Mouse (Mus musculus) embryonic facial prominence, embryonic 11.5 days (tissue): ENCODE results near the gene Ankrd44. TPM values are rescaled to one million over a fixed set of nuclear protein-coding genes. Genes with fewer than 3 reads are reported as not detected.

Source experiments
- ATAC-seq: fragments of 200-750 bp; cut with Nextera tagmentation; replicated peaks from 2 replicates; pipeline ENCODE4 v1.8.0; 2017; ENCODE audit warnings: low read depth; ENCODE audit not compliant: insufficient number of reproducible peaks, low FRiP score, low TSS enrichment
- DNase-seq: peaks from one replicate; pipeline ENCODE4 v3.0.0-alpha.2; 2015; ENCODE audit warnings: low spot score
- H3K27ac ChIP-seq: fragments of 300-500 bp; sonication (generic); replicated peaks from 2 replicates; pipeline ENCODE4 v1.5.1; 2014; ENCODE audit warnings: mild to moderate bottlenecking, low read depth, low read length, control low read depth
- H3K27me3 ChIP-seq: fragments of 300-500 bp; sonication (generic); 2 replicates; pipeline ENCODE4 v1.6.1; 2014; ENCODE audit warnings: mild to moderate bottlenecking, low read length, moderate library complexity, mixed read lengths; ENCODE audit not compliant: control insufficient read depth, insufficient read depth
- H3K36me3 ChIP-seq: fragments of 300-500 bp; sonication (generic); replicated peaks from 2 replicates; pipeline ENCODE4 v1.6.1; 2014; ENCODE audit warnings: low read depth, mild to moderate bottlenecking, low read length, moderate library complexity, mixed read lengths; ENCODE audit not compliant: control insufficient read depth, insufficient read depth
- H3K4me1 ChIP-seq: fragments of 300-500 bp; sonication (generic); 2 replicates; pipeline ENCODE4 v1.6.1; 2014; ENCODE audit warnings: low read length, mixed read lengths; ENCODE audit not compliant: control insufficient read depth, insufficient read depth
- H3K4me2 ChIP-seq: fragments of 300-500 bp; sonication (generic); 2 replicates; pipeline ENCODE4 v1.6.1; 2014; ENCODE audit warnings: low read depth, mild to moderate bottlenecking, control low read depth, low read length, moderate library complexity
- H3K4me3 ChIP-seq: fragments of 300-500 bp; sonication (generic); 2 replicates; pipeline ENCODE4 v1.5.1; 2014; ENCODE audit warnings: low read depth, low read length, control low read depth
- H3K9ac ChIP-seq: fragments of 300-500 bp; sonication (generic); replicated peaks from 2 replicates; pipeline ENCODE4 v1.6.1; 2014; ENCODE audit warnings: mild to moderate bottlenecking, control low read depth, low read length
- H3K9me3 ChIP-seq: fragments of 300-500 bp; sonication (generic); replicated peaks from 2 replicates; pipeline ENCODE4 v1.6.1; 2016; ENCODE audit warnings: mild to moderate bottlenecking, low read length, inconsistent platforms, mixed read lengths; ENCODE audit not compliant: control insufficient read depth
- WGBS: fragments of 180-500 bp; shearing (Covaris S2); extraction: QIAGEN DNeasy Blood & Tissue Kit; methylation state at CpG from one replicate; pipeline ENCODE4 v1.1.7; 2014; 5-methylcytosine and 5-hydroxymethylcytosine counted together
- polyA plus RNA-seq: library from polyadenylated mRNA; unstranded; fragments of >200 nt; fragmentation: Nextera tagmentation; extraction: Ambion mirVana; gene quantifications from 2 replicates; pipeline ENCODE4 v1.2.1, GENCODE M21; 2014

Ankrd44 gene
- polyA plus RNA-seq, 1 experiment from 2014 or later = 24.4 TPM

- no peak overlapping the region for H3K9ac ChIP-seq
- 47% methylated on average over 8 of the region's 8 CpGs for WGBS
- H3K9me3 ChIP-seq = no peaks in the 10 kb centered on the region
- no peak overlapping the region for H3K4me2 ChIP-seq
- no peaks in the 10 kb centered on the region for H3K4me1 ChIP-seq
- H3K27me3 ChIP-seq = no peaks in the 10 kb centered on the region
- no peaks in the 10 kb centered on the region for H3K36me3 ChIP-seq
- no peak overlapping the region for H3K27ac ChIP-seq
- DNase-seq (no peak), ATAC-seq (no peak)
- H3K4me3 ChIP-seq = no peak overlapping the region
Observed at GRCm38 (mm10) chr1:54930670-54931200, 4.5 kb upstream of the Ankrd44 start.

GRCm38 (mm10) chr1:54925451-54925934, 694 bp downstream of the Ankrd44 start:
- no peaks in the 10 kb centered on the region for H3K36me3 ChIP-seq
- ATAC-seq (no peak), DNase-seq (peak; percentile 54)
- peak overlapping the region; percentile 94 for H3K9ac ChIP-seq
- no peaks in the 10 kb centered on the region for H3K9me3 ChIP-seq
- no peaks in the 10 kb centered on the region for H3K27me3 ChIP-seq
- peak overlapping the region; percentile 83 for H3K4me3 ChIP-seq
- H3K4me1 ChIP-seq = no peaks in the 10 kb centered on the region
- under 1% methylated on average over 30 of the region's 30 CpGs for WGBS
- peak overlapping the region; percentile 82 for H3K27ac ChIP-seq
- H3K4me2 ChIP-seq = peak overlapping the region; percentile 88

GRCm38 (mm10) chr1:54924760-54925159, 1.4 kb downstream of the Ankrd44 start:
- H3K27ac ChIP-seq = no peak overlapping the region
- peak overlapping the region; percentile 83 for H3K4me3 ChIP-seq
- DNase-seq (no peak), ATAC-seq (no peak)
- 43% methylated on average over 7 of the region's 7 CpGs for WGBS
- peak overlapping the region; percentile 88 for H3K4me2 ChIP-seq
- H3K4me1 ChIP-seq = no peaks in the 10 kb centered on the region
- no peaks in the 10 kb centered on the region for H3K9me3 ChIP-seq
- no peaks in the 10 kb centered on the region for H3K36me3 ChIP-seq
- no peaks in the 10 kb centered on the region for H3K27me3 ChIP-seq
- H3K9ac ChIP-seq = peak overlapping the region; percentile 94

DNA sequence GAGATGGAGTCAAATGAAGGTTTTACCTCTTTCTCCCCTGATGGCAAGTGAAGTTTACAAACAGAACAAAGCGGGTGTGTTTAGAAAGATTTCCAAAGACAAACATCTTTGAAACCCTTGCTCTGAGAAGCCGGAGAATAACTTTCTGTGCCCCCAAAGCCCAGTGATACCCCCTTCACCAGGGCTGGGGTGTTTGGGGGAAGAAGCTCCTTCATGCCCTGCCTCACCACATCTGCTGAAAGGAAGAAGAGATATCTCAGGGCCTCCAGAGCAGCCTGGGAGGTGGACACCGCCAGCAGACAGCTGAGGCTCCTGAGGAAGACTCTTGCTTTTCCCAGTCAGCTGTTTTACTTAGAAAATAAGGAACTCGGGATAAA, 1.9 kb downstream of the Ankrd44 start:
- 69% methylated on average over 4 of the region's 4 CpGs for WGBS
- DNase-seq (no peak), ATAC-seq (no peak)
- H3K4me1 ChIP-seq = no peaks in the 10 kb centered on the region
- no peak overlapping the region for H3K27ac ChIP-seq
- peak overlapping the region; percentile 26; the same call in 1 of the 2 replicates for H3K9ac ChIP-seq
- no peaks in the 10 kb centered on the region for H3K27me3 ChIP-seq
- no peaks in the 10 kb centered on the region for H3K36me3 ChIP-seq
- H3K4me3 ChIP-seq = no peak overlapping the region
- no peaks in the 10 kb centered on the region for H3K9me3 ChIP-seq
- H3K4me2 ChIP-seq = peak overlapping the region; percentile 88

- peak overlapping the region; percentile 88; the same call in 1 of the 2 replicates for H3K4me2 ChIP-seq
- DNase-seq (no peak), ATAC-seq (no peak)
- no peaks in the 10 kb centered on the region for H3K36me3 ChIP-seq
- H3K9ac ChIP-seq = no peak overlapping the region
- no peaks in the 10 kb centered on the region for H3K27me3 ChIP-seq
- WGBS = 84% methylated on average over 6 of the region's 6 CpGs
- H3K4me3 ChIP-seq = no peak overlapping the region
- no peaks in the 10 kb centered on the region for H3K9me3 ChIP-seq
- H3K4me1 ChIP-seq = no peaks in the 10 kb centered on the region
- H3K27ac ChIP-seq = no peak overlapping the region
Observed at GRCm38 (mm10) chr1:54923366-54924308, 2.5 kb downstream of the Ankrd44 start.

- ATAC-seq = no peak
- H3K36me3 ChIP-seq = no peaks in the 10 kb centered on the region
- H3K9me3 ChIP-seq = no peaks in the 10 kb centered on the region
- 83% methylated on average over 8 of the region's 8 CpGs for WGBS
- H3K9ac ChIP-seq = no peak overlapping the region
- no peak for DNase-seq
- no peaks in the 10 kb centered on the region for H3K27me3 ChIP-seq
- no peak overlapping the region for H3K4me3 ChIP-seq
- no peaks in the 10 kb centered on the region for H3K4me1 ChIP-seq
- no peak overlapping the region for H3K27ac ChIP-seq
- H3K4me2 ChIP-seq = no peak overlapping the region
Observed at GRCm38 (mm10) chr1:54922707-54923106, 3.5 kb downstream of the Ankrd44 start.

DNA sequence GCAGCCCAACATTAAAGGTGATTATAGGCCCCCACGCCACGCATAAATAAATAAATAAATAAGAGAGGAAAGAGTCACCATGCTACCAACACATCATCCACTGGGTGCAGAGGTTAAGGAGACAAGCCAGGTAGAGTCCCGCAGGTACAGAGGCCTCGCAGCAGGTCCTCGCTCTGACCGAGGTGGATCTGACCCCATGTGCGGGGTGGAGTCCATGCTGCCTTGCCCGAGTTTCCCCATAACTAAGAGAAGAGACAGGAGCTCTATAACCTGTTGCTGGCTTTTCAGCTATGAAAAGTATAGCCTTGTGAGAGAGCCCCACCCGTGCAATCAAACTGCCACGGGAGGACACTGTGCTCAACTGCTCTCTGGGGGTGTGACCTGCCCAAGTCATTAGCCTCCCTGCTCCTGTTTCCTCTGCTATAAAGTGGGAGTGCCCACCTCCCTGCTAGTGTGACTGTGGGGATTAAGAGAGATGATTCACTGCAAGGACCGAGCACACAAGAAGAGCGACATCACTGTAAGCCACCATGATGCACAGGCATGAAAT, 4.1 kb downstream of the Ankrd44 start:
- ATAC-seq (no peak), DNase-seq (no peak)
- WGBS = 78% methylated on average over 12 of the region's 12 CpGs
- Histone ChIP-seq H3K9ac (no peak overlapping the region), H3K27ac (no peak overlapping the region), H3K4me1 (no peaks in the 10 kb centered on the region), H3K27me3 (no peaks in the 10 kb centered on the region), H3K4me2 (no peak overlapping the region), H3K36me3 (no peaks in the 10 kb centered on the region), H3K9me3 (no peaks in the 10 kb centered on the region), H3K4me3 (no peak overlapping the region)

GRCm38 (mm10) chr1:54920132-54920531, 6.1 kb downstream of the Ankrd44 start:
- Histone ChIP-seq H3K4me1 (peaks cover 3% of the 10 kb centered on the region; the same call in 1 of the 2 replicates), H3K27ac (no peak overlapping the region), H3K4me3 (no peak overlapping the region), H3K36me3 (no peaks in the 10 kb centered on the region), H3K9me3 (no peaks in the 10 kb centered on the region), H3K27me3 (no peaks in the 10 kb centered on the region), H3K9ac (no peak overlapping the region), H3K4me2 (no peak overlapping the region)
- 92% methylated on average over 4 of the region's 4 CpGs for WGBS
- no peak for DNase-seq
- ATAC-seq = no peak
